Mouse (Mus musculus): ENCODE measurements around the gene Usmg5.

Usmg5 gene

GRCm38 (mm10) chr19:47057684-47058083, 32.8 kb downstream of the Usmg5 start:
- no peak for DNase-seq (ENCODE audit: low spot score in 2 of 2)

- DNase-seq (ENCODE audit: low spot score in 2 of 2), result no peak
Measured at GRCm38 (mm10) chr19:47053471-47053870, 37.0 kb downstream of the Usmg5 start.

- no peak for DNase-seq (ENCODE audit: low spot score in 2 of 2)
Measured at GRCm38 (mm10) chr19:47052927-47053326, 37.5 kb downstream of the Usmg5 start.

- DNase-seq (ENCODE audit: low spot score in 2 of 2), result peak; percentile 53 to 80
Measured at GRCm38 (mm10) chr19:47050271-47051032, 40.0 kb downstream of the Usmg5 start, which contains the start of gene Pcgf6. Gene Pcgf6, minus strand, starts transcription at chr19:47050906.

GRCm38 (mm10) chr19:47049840-47050239, 40.6 kb downstream of the Usmg5 start:
- DNase-seq (ENCODE audit: low spot score in 2 of 2), result no peak

- no peak for DNase-seq (ENCODE audit: low spot score in 2 of 2)
Measured at GRCm38 (mm10) chr19:47049061-47049460, 41.4 kb downstream of the Usmg5 start.

GRCm38 (mm10) chr19:47047236-47047833, 43.1 kb downstream of the Usmg5 start:
- DNase-seq (ENCODE audit: low spot score in 2 of 2), result no peak

- no peak for DNase-seq (ENCODE audit: low spot score in 2 of 2)
Measured at GRCm38 (mm10) chr19:47046343-47046742, 44.1 kb downstream of the Usmg5 start.

- DNase-seq (ENCODE audit: low spot score in 2 of 2), result no peak
Measured at GRCm38 (mm10) chr19:47043608-47044007, 46.8 kb downstream of the Usmg5 start.

- DNase-seq (ENCODE audit: low spot score in 2 of 2), result no peak
Measured at GRCm38 (mm10) chr19:47040720-47041473, 49.5 kb downstream of the Usmg5 start.

GRCm38 (mm10) chr19:47036596-47036995, 53.9 kb downstream of the Usmg5 start:
- no peak for DNase-seq (ENCODE audit: low spot score in 2 of 2)

- no peak for DNase-seq (ENCODE audit: low spot score in 2 of 2)
Measured at GRCm38 (mm10) chr19:47034916-47035315, 55.5 kb downstream of the Usmg5 start.
